Mouse (Mus musculus) ovary, postnatal 14 days (tissue): Measurements from ENCODE around the gene Gpx3.
"Not testable (repeated sequence)": the region's sequence is repeated elsewhere in the genome, so short reads cannot be mapped to it uniquely, and the experiment has no call there.

ENCODE experiments used
- DNase-seq: peaks from one replicate; pipeline ENCODE4 v3.0.0; 2022; ENCODE audit warnings: low spot score

Gpx3 gene

DNA sequence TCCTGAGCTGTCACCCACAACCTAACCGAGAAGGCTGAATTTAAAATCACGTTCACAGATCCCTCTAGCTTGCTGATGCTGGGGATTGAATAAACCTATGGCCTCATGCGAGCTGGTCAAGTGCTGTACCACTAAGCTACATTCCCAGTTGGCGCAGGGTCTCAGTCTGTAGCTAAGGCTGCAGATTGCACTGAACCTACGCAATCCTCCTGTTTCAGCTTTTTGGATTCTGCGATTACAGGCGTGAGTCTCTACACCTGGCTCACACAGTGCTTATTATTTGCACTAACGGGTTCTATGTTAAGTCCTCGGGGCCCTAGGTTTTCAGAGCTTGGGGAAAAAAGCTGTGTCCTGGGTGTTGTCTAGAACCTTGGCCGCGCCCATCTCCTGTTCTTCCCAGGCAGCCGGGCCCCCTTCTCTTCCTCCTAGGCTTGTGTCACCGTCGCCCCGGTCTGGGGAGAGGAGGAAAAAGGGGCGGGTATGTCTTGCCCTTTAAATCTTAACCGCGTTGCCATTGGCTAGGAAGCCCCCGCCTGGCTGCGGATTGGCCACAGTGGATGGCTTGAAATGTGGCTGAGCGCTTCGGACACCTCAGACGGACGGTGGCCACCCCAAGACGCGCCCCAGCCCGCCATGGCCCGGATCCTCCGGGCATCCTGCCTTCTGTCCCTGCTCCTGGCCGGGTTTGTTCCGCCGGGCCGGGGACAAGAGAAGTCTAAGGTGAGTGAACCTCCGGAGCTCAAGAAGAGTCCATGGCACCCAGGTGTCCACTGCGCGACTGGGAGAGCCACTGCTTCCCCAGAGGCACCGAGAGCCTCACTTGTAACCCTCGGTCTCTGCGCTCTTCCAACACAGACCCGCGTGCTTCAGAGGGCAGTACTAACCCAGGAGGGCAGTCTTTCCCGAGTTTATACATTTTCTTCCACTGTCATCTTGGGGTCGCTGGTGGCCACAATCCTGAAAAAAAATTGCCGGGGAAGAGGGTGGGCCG is at the start of gene Gpx3:
Gpx3 (plus strand) TSS at position 121 of the 991 bp plus-strand sequence.
- peak; percentile 39 for DNase-seq

DNA sequence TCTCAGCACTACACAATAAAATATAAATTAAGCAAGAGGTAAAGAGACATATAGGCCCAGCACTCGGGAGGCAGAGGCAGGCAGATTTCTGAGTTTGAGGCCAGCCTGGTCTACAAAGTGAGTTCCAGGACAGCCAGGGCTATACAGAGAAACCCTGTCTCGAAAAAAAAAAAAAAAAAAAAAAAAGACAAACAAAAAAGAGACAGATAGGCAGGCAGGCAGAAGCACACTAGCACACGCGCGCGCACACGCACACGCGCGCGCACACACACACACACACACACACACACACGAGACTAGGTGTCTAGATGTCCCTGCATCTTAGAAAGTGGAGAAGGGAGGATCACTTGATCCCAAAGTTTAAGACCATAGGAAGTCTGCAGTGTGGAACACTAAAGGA is 43.4 kb upstream of the Gpx3 start:
- DNase-seq: not testable (repeated sequence)

DNA sequence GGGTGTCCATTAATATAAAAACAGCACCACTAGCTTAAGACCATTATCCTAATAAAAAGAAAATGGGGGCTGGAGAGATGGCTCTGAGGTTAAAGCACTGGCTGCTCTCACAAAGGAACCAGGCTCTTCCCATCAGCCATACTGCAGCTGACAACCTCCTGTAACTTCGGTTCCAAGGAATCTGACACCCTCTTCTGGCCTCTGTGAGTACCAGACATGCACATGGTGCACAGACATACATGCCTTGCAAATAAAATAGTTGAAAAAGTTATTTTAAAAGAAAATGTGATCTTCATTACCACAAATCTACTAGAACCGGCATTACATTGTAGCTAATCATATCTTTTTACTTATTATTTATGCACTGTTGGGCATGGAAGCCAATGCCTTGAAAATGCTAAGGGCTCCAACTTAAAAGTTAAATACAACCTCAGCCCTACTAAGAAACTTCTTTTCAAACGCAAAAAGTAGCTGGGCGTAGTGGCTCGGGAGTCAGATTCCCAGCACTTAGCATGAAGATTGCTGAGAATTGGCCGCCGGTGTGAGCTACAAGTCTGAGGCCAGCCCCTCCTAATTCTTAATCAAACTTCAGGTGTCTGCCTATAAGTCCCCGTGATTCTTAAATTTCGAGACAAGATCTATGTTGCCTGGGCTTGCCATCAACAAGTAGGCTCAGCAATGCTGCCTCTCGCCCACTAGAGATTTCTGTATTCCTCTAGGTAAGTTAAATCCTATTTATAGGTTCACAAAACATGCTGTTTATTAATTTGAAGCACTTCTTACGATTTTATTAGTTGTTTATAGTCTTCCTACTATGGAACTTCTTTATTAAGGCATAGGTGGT is 42.7 kb upstream of the Gpx3 start:
- DNase-seq: no peak

DNA sequence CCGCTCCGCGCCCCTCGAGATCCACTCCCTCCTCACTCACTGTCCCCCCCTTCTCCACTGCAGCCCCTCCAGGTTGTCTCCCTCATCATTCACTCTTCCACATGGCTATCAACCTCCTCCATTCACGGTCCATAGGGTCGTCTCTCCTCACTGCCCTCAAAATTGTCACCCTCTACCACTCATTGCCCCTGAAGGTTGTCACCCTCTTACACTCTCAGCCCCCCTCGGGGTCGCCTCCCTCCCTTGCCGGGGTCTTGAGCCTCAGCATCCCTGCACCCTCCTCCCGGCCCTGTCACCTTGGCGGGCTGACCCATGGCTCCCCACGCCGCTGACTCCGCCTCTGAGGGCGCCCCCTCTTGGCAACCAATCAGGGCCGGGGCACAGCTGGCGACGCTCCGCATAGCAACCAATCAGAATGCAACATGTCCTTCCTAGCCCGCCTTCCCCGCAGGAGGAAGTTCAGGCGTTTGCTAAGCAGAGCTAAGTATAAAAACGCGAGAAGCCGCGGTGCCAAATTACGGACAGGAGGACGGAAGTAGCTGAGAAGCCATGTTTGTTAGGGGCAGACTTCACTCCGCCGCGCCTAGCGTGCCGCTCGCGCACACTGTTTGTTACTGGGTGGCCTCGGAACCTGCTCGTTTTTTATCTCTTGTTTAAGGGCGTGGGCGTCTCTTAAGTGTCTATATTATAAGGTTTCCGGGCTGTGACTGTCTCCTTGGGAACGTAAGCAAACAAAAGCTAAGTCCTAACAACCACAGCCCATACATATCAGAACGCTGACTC is 41.8 kb upstream of the Gpx3 start, which contains the start of gene Lyrm7:
Lyrm7 (minus strand) TSS at position 661 of the 783 bp plus-strand sequence.
- DNase-seq: peak; percentile 91

DNA sequence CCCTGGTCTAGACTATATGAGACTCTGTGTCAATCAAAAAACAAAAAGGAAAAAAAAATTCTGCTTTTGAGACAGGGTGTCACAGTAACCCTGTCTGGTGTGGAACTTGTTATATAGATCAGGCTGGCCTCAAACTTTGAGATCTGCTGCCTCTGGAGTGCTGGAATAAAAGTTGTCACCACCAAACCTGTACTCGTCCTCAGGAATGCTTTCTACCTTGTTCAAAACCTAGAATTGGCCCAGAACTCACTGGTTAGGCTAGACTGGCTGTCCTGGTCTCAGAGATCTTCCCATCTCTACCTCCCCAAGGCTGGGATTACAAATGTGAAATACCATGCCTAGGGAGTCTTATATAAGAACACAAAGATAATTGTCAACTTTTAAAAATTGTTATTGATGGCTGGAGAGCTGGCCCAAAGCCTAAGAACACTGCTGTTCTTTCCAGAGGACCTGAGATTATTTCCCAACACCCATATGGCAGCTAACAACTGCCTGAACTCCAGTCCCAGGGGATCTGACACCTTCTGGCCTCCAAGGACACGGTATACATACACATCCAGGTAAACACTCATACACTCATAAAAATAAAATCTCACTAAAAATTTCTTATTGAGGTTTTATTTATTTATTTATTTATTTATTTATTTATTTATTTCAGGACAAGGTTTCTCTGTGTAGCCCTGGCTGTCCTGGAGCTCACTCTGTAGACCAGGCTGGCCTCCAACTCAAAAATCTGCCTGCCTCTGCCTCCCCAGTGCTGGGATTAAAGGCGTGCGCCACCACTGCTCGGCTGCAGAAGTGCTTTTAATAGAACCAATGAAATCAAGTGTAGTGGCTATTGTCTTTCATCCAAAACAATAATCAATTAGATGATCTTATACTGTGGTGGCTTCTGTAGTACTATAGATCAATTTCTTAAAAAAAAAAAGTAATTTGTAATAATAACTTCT is 40.5 kb upstream of the Gpx3 start:
- no peak for DNase-seq

DNA sequence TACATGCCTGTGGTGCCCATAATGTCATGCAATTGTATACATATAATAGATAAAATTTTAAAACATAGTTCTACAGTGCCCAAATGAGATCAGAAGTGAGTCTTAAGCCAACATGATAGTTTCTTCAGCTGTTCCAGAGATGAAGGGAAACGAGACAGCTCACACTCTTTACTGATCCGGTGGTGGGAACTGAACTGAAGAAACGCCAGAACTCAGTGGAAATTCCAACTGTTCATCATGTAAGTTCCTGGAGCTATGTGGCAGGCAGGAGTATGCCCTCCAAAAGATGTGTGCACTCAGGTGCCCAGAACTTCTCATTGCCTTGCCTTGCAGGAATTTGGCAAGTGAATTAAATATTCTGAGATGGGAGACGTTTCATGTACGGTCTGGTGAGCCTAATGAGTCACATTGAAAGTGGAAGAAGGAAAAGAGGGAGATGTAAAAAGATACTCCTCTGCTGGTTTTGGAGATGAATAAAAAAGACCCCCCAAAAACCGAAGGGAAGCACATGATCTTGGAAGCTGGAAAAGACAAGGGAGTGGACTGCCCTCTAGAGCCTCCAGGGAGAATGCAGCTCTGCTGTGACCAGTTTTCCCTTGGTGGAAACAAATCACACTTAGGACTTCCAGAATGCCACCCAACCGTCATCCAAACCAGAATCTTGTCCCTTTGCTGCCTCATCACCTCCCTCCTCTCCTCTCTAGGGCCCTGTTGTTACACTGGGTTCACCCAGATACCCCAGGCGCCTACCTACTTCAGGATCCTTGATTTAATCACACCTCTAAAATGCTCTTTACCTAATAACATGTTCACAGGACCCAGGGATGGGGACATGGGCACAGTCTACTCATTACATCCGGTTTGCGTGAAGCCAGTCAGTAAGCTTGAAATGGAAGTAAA is 39.4 kb upstream of the Gpx3 start:
- no peak for DNase-seq

DNA sequence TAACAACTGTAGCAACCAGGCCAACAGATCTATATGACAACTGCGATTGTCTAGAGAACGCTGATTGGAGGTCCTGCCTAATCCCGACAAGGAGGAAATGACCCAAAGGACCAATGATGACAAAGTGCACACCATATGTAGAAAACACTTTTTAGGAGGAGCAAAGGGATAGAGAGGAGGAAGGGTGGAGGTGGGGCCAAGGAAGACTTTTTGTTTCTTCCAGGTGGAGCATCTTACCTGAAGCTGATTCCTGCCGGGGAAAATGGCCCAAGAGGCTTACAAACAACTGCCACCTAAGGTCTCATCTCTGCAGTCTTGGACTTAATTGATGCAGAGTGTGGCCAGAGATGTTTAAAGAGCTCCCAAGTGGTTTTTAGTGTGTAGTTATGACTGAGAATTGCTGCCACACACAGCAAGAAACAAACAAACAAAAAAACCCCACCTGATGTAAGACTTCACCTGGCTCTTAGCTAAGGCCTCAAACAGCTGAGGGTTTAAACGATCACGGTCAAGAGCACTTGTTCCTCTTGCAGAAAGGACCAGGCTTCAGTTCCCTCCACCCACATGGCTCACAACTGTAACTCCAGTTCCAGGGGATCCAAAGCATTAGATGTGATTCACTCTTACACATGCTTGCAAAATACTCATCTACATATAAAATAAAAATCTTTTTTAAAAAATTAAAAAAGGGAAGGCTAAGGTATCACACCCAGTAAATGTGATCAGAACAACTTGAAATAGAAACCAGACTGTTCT is 36.7 kb upstream of the Gpx3 start:
- DNase-seq: no peak

DNA sequence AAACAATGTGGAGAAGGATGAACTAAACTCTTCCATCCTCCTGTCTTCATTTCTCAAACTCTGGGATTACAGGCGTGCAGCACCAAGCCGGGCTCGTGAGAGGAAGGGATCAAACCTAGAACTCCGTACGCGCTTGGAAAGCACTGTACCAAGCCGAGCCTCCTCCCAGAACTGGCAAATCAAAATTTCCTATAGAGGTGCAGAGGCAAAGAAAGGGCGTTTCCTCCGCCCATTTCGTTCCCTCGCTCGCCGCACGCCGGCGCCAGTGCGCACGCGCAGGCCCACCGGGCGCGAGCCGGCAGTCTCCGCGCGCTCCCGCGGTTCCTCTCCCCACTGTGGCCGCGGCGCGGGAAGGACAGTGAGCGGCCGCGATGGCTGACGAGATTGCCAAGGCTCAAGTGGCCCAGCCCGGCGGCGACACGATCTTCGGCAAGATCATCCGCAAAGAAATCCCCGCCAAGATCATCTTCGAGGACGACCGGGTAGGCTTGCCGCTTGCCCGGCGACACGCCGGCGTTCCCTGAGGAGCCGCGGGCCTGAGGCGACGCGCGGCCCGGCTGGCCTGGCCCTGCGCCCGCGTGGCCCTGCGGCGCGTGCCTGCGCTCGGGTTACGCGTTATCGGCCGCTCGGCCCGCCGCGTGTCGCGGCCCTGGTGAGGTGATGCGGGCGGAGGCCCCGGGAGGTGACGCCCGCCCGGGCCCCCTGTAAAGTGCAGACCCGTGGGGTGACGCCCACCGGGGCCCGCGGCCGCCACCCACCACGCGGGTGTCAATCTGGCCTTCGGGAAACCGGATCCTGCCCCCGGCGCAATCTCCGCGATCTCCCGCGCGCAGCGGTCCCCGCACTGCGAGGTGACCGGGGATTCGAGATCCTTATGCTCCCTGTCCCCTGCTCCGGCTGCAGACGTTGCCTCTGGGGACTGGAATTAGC is 35.9 kb upstream of the Gpx3 start, which contains the start of gene Hint1:
Hint1 (plus strand) TSS at position 265 of the 930 bp plus-strand sequence.
- DNase-seq: peak; percentile 92

DNA sequence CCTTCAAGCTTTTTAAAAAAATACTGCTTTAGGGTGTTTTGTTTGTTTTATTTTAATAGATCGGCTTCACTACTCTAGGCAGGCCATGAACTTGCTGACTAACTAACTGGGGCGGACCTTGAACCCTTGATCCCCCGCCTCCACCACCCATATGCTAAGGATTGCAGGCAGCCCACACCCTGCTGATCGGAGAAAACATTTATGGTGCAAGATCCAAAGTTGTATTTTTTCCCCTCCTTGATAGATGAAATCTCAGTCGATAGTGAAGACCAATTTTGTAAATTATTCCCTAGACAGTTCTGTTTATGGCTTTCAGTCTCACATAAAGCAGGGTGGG is 35.2 kb upstream of the Gpx3 start:
- no peak for DNase-seq

DNA sequence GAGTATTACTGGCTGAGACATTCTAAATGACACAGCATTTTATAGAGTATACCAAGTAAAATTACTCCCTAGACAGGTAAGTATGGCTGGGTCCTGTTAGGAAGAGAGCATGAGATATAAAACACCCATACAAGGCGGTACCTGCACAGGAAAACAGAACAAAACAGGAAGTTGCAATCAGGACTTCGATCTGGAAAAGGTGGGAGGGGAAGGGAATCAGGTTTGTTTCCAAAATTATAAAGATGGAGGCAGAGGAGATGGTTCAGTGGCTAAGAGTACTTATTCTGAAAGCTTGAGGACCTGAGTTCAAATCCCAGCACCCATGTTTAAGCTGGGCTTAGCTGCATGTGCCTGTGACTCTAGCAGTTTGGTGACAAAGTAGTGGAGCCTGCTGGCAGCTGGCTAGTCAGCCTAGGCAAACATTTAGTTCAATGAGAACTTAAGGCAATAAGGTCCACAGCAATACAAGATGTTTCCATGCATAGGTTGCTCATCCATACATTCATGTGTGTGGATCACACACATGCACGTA is 34.3 kb upstream of the Gpx3 start:
- DNase-seq: no peak

DNA sequence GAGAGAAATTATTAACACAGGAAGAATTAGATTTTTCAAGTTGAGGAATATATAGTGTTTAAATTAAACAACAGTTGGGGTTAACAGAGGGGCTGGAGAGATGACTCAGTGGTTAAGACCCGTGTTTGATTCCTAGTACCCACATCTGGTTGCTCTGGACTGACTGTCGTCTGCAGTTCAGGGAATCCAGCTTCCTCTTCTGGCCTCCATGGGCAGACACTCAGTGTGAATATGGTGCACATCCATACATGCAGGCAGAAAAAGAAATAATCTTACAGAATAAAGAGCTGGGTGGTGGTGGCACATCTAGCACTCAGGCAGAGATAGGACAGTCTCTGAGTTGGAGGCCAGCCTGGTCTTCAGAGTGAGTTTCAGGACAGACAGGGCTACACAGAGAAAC is 33.8 kb upstream of the Gpx3 start:
- no peak for DNase-seq

DNA sequence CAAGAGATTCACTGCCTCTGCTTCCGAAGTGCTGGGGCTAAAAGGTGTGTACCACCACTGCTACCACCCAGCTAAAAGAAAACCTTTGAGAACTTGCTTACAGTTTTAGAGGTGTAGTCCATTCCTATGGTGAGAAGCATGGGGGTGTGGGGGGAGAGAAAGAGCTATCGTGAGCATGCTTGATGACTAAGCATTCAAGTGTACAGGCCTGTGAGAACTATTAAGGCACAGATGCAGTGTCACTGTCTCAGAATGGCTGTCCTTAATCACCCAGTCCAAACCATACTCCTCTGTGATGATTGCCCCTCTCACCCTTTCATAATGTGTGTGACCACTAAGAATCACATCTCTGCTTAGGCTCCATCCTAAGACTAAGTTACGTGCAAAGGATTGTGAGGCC is 32.9 kb upstream of the Gpx3 start:
- no peak for DNase-seq

DNA sequence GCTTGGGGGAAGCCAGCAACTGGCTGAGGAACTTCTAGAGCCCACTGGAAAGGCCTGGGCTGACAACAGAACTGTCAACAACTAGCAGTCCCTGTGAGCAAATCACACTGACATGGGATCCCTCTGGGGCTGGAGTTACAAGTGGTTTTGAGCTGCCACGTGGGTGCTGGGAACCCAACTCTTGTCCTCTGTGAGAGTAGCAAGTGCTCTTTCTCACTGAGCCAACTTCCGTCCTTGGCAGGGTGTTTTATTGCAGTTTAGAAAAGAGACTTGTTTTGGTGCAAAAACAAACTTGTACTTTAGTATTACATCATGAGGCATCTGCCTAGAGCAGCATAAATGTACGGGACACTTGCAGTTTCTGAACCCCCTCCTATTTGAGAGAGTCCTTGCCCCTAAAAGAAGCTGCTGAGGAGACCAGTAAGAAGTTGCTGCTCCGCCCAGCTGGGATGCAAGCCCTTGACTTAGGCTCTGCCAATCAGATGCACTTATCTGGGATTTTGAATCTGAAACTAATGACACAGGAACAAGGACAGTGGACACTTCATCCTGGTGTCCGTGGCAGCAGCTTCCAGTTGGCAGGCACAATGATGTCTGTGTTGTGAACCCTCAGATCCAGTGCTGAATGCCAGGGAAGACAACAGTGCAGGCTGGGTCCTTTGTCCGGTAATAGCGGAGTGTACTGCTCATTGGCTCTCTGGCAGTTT is 30.3 kb upstream of the Gpx3 start:
- no peak for DNase-seq

DNA sequence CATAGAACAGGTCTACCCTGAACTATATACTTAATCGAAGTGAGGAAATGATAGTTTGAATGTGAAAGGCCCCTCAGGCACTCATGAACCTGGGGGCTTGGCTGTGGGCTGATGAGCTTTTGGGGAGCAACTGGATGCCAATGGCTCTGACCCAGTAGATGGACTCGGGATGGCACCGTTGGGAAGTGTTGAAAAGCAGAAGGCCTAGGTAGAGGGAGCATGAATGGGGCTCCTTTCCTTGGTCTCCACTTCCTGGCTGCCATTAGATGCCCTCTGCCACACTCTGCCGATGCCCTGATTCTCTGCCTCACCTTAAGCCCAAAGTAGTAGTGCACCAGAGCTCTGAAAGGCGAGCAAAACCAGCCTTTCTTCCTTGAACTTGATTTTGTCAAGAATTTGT is 26.2 kb upstream of the Gpx3 start:
- DNase-seq: no peak

DNA sequence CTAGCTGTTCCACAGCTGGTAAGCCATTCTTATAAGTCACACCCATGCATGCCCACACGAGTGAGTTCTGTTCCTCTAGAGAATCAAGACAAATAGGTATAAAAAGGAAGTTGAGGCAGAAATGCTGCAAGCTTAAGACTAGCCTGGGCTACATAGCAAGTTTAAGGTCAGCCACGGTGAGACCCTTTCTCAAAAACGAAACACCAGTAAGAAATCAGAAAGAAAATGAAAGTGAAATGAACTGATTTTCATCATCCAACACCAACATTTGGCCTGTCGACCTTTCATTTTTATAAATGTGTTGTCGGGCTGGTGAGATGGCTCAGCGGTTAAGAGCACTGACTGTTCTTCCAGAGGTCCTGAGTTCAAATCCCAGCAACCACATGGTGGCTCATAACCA is 23.4 kb upstream of the Gpx3 start:
- DNase-seq: no peak

DNA sequence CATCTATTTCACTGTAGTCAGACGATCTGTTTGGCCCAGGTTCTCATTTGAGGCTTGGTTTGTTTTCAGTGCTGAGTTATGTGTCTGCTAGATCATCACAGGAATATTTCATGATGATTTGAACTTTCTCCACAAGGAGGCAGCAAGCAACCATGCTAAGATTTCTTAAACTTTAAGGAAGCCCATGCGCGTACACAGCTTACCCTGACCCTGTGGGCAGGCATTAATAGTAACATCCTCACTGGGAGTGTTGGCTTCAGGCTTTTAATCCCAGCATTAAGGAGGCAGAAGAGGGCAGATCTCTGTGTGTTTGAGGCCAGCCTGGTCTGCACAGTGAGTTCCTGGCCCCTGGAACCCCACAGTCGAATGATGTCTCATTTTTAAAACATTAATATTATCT is 22.8 kb upstream of the Gpx3 start:
- peak; percentile 58 for DNase-seq

DNA sequence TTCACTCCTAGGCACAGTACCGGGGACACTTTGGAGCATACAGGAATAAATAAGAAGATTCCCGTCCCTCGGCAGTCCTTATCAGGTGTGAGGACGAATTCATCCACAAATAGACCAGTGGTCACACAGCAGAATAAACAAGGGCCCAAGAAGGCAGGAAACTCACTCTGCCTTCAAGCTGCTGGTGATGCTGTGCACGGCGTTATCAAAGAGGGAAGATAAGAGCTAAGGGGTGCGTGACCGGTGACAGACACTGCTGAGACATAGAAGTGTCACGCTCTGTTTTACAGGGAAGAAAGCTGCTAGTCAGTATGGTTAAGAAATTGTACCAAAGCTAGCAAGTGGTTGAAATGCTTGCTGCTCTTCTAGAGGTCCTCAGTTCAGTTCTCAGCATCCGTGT is 22.3 kb upstream of the Gpx3 start:
- no peak for DNase-seq
